Mouse (Mus musculus) urinary bladder, postnatal 14 days (tissue): ENCODE measurements around the gene Il2rg.
A peak's percentile ranks its signal among the peaks of the same experiment; 100 is the strongest.

Experiments
- DNase-seq: peaks from one replicate; pipeline ENCODE4 v3.0.0; 2021; ENCODE audit warnings: low spot score

The Il2rg gene

GRCm38 (mm10) chrX:101268025-101268754, at the start of gene Il2rg:
TSS of gene Il2rg (minus strand) at chrX:101268255.
- no peak for DNase-seq

- DNase-seq = no peak
Observed at GRCm38 (mm10) chrX:101313625-101314359, 45.7 kb upstream of the Il2rg start.

- DNase-seq = no peak
Observed at GRCm38 (mm10) chrX:101309299-101309698, 41.2 kb upstream of the Il2rg start.

GRCm38 (mm10) chrX:101304646-101305045, 36.6 kb upstream of the Il2rg start:
- no peak for DNase-seq

- no peak for DNase-seq
Observed at GRCm38 (mm10) chrX:101301654-101302053, 33.6 kb upstream of the Il2rg start.

- DNase-seq = no peak
Observed at GRCm38 (mm10) chrX:101300427-101301030, 32.5 kb upstream of the Il2rg start.

GRCm38 (mm10) chrX:101299473-101300426, 31.7 kb upstream of the Il2rg start:
- no peak for DNase-seq

GRCm38 (mm10) chrX:101299055-101299454, 31.0 kb upstream of the Il2rg start, which contains the start of gene Nlgn3:
TSS of gene Nlgn3 (plus strand) at chrX:101299168.
- no peak for DNase-seq

- no peak for DNase-seq
Observed at GRCm38 (mm10) chrX:101290111-101290510, 22.1 kb upstream of the Il2rg start.

- DNase-seq = no peak
Observed at GRCm38 (mm10) chrX:101289037-101289436, 21.0 kb upstream of the Il2rg start.

GRCm38 (mm10) chrX:101288432-101288831, 20.4 kb upstream of the Il2rg start:
- DNase-seq = no peak

- no peak for DNase-seq
Observed at GRCm38 (mm10) chrX:101287543-101287942, 19.5 kb upstream of the Il2rg start.

GRCm38 (mm10) chrX:101285953-101286670, 18.1 kb upstream of the Il2rg start:
- no peak for DNase-seq

- peak; percentile 31 for DNase-seq
Observed at GRCm38 (mm10) chrX:101285534-101285933, 17.5 kb upstream of the Il2rg start.

GRCm38 (mm10) chrX:101282813-101283212, 14.8 kb upstream of the Il2rg start:
- DNase-seq = no peak

- DNase-seq = peak; percentile 91
Observed at GRCm38 (mm10) chrX:101273875-101274738, 6.1 kb upstream of the Il2rg start, which contains the start of gene Med12. TSS of gene Med12 (plus strand) at chrX:101274030.

GRCm38 (mm10) chrX:101273410-101273809, 5.4 kb upstream of the Il2rg start:
- DNase-seq = no peak

- DNase-seq = no peak
Observed at GRCm38 (mm10) chrX:101268755-101269124, 685 bp upstream of the Il2rg start, which contains the start of gene Gm20489. TSS of gene Gm20489 (minus strand) at chrX:101269023.

GRCm38 (mm10) chrX:101266631-101267030, 1.4 kb downstream of the Il2rg start:
- no peak for DNase-seq

- DNase-seq = no peak
Observed at GRCm38 (mm10) chrX:101263892-101264291, 4.2 kb downstream of the Il2rg start, which contains the start of gene Gm614. TSS of gene Gm614 (minus strand) at chrX:101263992.
